In the genomic region with DNA sequence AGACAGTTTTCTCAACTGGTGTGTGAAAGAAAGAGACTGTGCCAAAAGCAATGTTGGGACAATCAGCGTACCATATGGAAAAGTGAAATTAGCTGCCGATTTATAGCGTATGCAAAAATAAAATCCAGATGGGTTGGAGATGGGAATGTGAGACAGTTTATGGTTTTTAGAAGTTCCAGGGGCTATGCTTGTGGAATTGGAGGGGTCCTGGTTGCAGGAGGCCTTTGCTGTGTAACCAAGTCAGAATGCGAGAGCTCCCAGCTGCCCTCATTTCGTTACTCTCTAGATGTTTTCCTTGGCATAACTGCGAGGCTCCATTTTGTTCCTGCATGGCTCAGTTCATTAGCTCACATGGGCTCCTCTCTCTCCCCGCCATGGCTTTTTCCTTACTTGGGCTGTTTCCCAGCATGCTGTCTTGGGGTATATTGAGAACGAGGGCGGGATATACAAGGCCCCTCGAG, we compare ENCODE assay signal across 11 mouse cellular contexts. TPM values are rescaled to one million over a fixed set of nuclear protein-coding genes. Genes with fewer than 3 reads are reported as not detected.
DNase-seq lines count a peak whose midpoint lies in the region; ATAC-seq and TF ChIP-seq lines count a peak whose summit lies in the region.
"Had no signal": no experiment of that assay in that cellular context is flagged by ENCODE, and none has a peak within 500 bp of the region (broad histone marks: within the 10 kb centered on the region; RNA-seq: fewer than 3 reads in every experiment).

No protein-coding gene starts in this region.

- no peak overlapping the region for H3K4me2 ChIP-seq in forebrain, embryonic 14.5 days (ENCODE audit: low read length)
- H3K4me2 ChIP-seq in forebrain, embryonic 12.5 days: no peak overlapping the region

- H3K27ac ChIP-seq in forebrain, embryonic 14.5 days (ENCODE audit: low read depth, low read length): peak overlapping the region; percentile 63; the same call in 1 of the 2 replicates
- no peak overlapping the region for H3K27ac ChIP-seq in forebrain, embryonic 12.5 days
- peak overlapping the region; percentile 7 for H3K27ac ChIP-seq in left cerebral cortex, adult 2 months

- peaks cover 6% of the 10 kb centered on the region for H3K4me1 ChIP-seq in forebrain, embryonic 14.5 days (ENCODE audit: control insufficient read depth, insufficient read depth, low read length)
- peaks cover 14% of the 10 kb centered on the region for H3K4me1 ChIP-seq in forebrain, embryonic 12.5 days

- no peaks in the 10 kb centered on the region for H3K27me3 ChIP-seq in forebrain, embryonic 14.5 days (replicated peaks; ENCODE audit: control insufficient read depth, insufficient read depth, low read length)
- H3K27me3 ChIP-seq in forebrain, embryonic 12.5 days: no peaks in the 10 kb centered on the region

- no peak for ATAC-seq in forebrain, embryonic 14.5 days
- no peak for ATAC-seq in forebrain, embryonic 12.5 days (ENCODE audit: low FRiP score)

- intact Hi-C loops in left cerebral cortex, adult 2 months (cut with DNase I): no loop called here
- intact Hi-C loops in heart, postnatal 14 days (cut with DNase I): no loop called here

- no peak overlapping the region for H3K4me3 ChIP-seq in forebrain, embryonic 14.5 days (ENCODE audit: low read depth, low read length)
- no peak overlapping the region for H3K4me3 ChIP-seq in forebrain, embryonic 12.5 days (replicated peaks)
- H3K4me3 ChIP-seq in left cerebral cortex, adult 2 months: no peak overlapping the region

- no peak for TF ChIP-seq POLR2A in brain, embryonic 14.5 days (IDR thresholded peaks at IDR 0.05; ENCODE audit: borderline replicate concordance, extremely low read depth, insufficient read depth, insufficient read length, poor library complexity, severe bottlenecking)

- no peaks in the 10 kb centered on the region for H3K9me3 ChIP-seq in forebrain, embryonic 14.5 days (replicated peaks; ENCODE audit: control insufficient read depth, low read length)
- H3K9me3 ChIP-seq in forebrain, embryonic 12.5 days: no peaks in the 10 kb centered on the region

- DNase-seq in forebrain, embryonic 14.5 days (ENCODE audit: low spot score): peak; percentile 69
- no peak for DNase-seq in left cerebral cortex, adult 2 months (ENCODE audit: extremely low spot score in 1 of 2, low spot score in 2 of 2)
- no peak for DNase-seq in left cerebral cortex, adult 11 months (ENCODE audit: low spot score)
- DNase-seq in brain, embryonic 14.5 days (ENCODE audit: low read depth): peak; percentile 73
- DNase-seq in heart, postnatal 14 days: peak; percentile 13 to 44
- DNase-seq in cerebellum, adult 18-20 months: no peak
- DNase-seq in liver: no peak
- DNase-seq: B cell, adult 2 months; kidney, adult 8-10 months had no signal

- WGBS in forebrain, embryonic 14.5 days: 78% methylated on average over 10 of the region's 10 CpGs
- WGBS in forebrain, embryonic 12.5 days: 89% methylated on average over 10 of the region's 10 CpGs

- peaks cover 22% of the 10 kb centered on the region for H3K36me3 ChIP-seq in forebrain, embryonic 14.5 days (ENCODE audit: control insufficient read depth, insufficient read depth, low read length)
- H3K36me3 ChIP-seq in forebrain, embryonic 12.5 days (replicated peaks): peaks cover 27% of the 10 kb centered on the region

- TF ChIP-seq CTCF in left cerebral cortex, adult 2 months (IDR thresholded peaks at IDR 0.05): no peak
- TF ChIP-seq CTCF in brain, embryonic 14.5 days (IDR thresholded peaks at IDR 0.05; ENCODE audit: borderline replicate concordance, extremely low read depth, insufficient read depth, insufficient read length): no peak

- H3K9ac ChIP-seq in forebrain, embryonic 14.5 days (ENCODE audit: low read length): no peak overlapping the region
- no peak overlapping the region for H3K9ac ChIP-seq in forebrain, embryonic 12.5 days

RNA-seq across cellular contexts. Expression of a gene that starts 4.7 kb away (rescaled TPM):
- polyA plus RNA-seq in forebrain, embryonic 14.5 days (2014; fragmentation: Nextera tagmentation; extraction: Ambion mirVana): 21.8 and 26.3 TPM in 2 replicates
- 33.4 and 36.7 TPM in 2 replicates for polyA plus RNA-seq in forebrain, embryonic 12.5 days (2016; fragmentation: Nextera tagmentation; extraction: Ambion mirVana)
- total RNA-seq in left cerebral cortex, adult 2 months (2021): 10 to 100 TPM; 43.4 to 46.8 TPM
- 23.6 and 24.4 TPM in 2 replicates for polyA plus RNA-seq in brain, embryonic 14.5 days (2012; rRNA removed)
- total RNA-seq in heart, postnatal 14 days (2021): 10 to 100 TPM; 15.6 to 15.8 TPM

RNA-seq across cellular contexts. Expression of a gene that starts 5.4 kb away (rescaled TPM):
- polyA plus RNA-seq in forebrain, embryonic 14.5 days (2014; fragmentation: Nextera tagmentation; extraction: Ambion mirVana): 0.08 and 0.12 TPM in 2 replicates
- polyA plus RNA-seq in forebrain, embryonic 12.5 days (2016; fragmentation: Nextera tagmentation; extraction: Ambion mirVana): 0.04 and 0.14 TPM in 2 replicates
- total RNA-seq in left cerebral cortex, adult 2 months (2021): under 1 TPM; 0.38 to 0.40 TPM
- 0.21 and 0.26 TPM in 2 replicates for polyA plus RNA-seq in brain, embryonic 14.5 days (2012; rRNA removed)
- total RNA-seq in heart, postnatal 14 days (2021): under 1 TPM; 0.07 TPM

RNA-seq across cellular contexts. Expression of a gene that starts 34.7 kb away (rescaled TPM):
- polyA plus RNA-seq in forebrain, embryonic 14.5 days (2014; fragmentation: Nextera tagmentation; extraction: Ambion mirVana): 110 and 113 TPM in 2 replicates
- polyA plus RNA-seq in forebrain, embryonic 12.5 days (2016; fragmentation: Nextera tagmentation; extraction: Ambion mirVana): 44.6 and 47.5 TPM in 2 replicates
- 10 to 100 TPM; 55.5 to 68.1 TPM for total RNA-seq in left cerebral cortex, adult 2 months (2021)
- 40.5 and 46.1 TPM in 2 replicates for polyA plus RNA-seq in brain, embryonic 14.5 days (2012; rRNA removed)
- 10 to 100 TPM; 70.6 to 77.4 TPM for total RNA-seq in heart, postnatal 14 days (2021)

RNA-seq across cellular contexts. Expression of a gene that starts 53.2 kb away (rescaled TPM):
- polyA plus RNA-seq in forebrain, embryonic 14.5 days (2014; fragmentation: Nextera tagmentation; extraction: Ambion mirVana): 0.50 and 0.78 TPM in 2 replicates
- 0.12 and 0.17 TPM in 2 replicates for polyA plus RNA-seq in forebrain, embryonic 12.5 days (2016; fragmentation: Nextera tagmentation; extraction: Ambion mirVana)
- total RNA-seq in left cerebral cortex, adult 2 months (2021): under 1 TPM; 0.33 to 0.38 TPM
- polyA plus RNA-seq in brain, embryonic 14.5 days (2012; rRNA removed): 0.18 and 0.22 TPM in 2 replicates
- total RNA-seq in heart, postnatal 14 days (2021): under 1 TPM in 1 of 2 experiments, not detected in 1; 0.44 TPM
- total RNA-seq: granulocyte monocyte progenitor cell, adult 5-6 weeks had no signal

RNA-seq across cellular contexts. Expression of a gene that starts 56.6 kb away (rescaled TPM):
- 232 and 268 TPM in 2 replicates for polyA plus RNA-seq in forebrain, embryonic 14.5 days (2014; fragmentation: Nextera tagmentation; extraction: Ambion mirVana)
- 265 and 275 TPM in 2 replicates for polyA plus RNA-seq in forebrain, embryonic 12.5 days (2016; fragmentation: Nextera tagmentation; extraction: Ambion mirVana)
- 10 to 100 TPM; 68.1 to 69.2 TPM for total RNA-seq in left cerebral cortex, adult 2 months (2021)
- polyA plus RNA-seq in brain, embryonic 14.5 days (2012; rRNA removed): 138 and 144 TPM in 2 replicates
- total RNA-seq in heart, postnatal 14 days (2021): 10 to 100 TPM; 90.2 to 92.2 TPM

Comparison
In these comparisons a context has a peak if more than half of its experiments do, and no peak if none do; other contexts are left out.
1. DNase-seq: peak in forebrain, embryonic 14.5 days (single experiment), brain, embryonic 14.5 days (single experiment) and heart, postnatal 14 days (2 of 2); none in left cerebral cortex, adult 2 months (0 of 2), left cerebral cortex, adult 11 months (single experiment), cerebellum, adult 18-20 months (0 of 2) and liver (single experiment).